Mouse (Mus musculus) thymus, postnatal 4 days (tissue): ENCODE measurements at regions not wholly inside any gene's neighbourhood (a gene's known extent, or its start where the extent isn't known, plus 50 kb on each side); places are given as distances from the start of the nearest gene placed in this dataset.
A peak's percentile ranks its signal among the peaks of the same experiment; 100 is the strongest.

Source experiments
- DNase-seq: peaks from one replicate; pipeline ENCODE4 v3.0.0; 2021

DNA sequence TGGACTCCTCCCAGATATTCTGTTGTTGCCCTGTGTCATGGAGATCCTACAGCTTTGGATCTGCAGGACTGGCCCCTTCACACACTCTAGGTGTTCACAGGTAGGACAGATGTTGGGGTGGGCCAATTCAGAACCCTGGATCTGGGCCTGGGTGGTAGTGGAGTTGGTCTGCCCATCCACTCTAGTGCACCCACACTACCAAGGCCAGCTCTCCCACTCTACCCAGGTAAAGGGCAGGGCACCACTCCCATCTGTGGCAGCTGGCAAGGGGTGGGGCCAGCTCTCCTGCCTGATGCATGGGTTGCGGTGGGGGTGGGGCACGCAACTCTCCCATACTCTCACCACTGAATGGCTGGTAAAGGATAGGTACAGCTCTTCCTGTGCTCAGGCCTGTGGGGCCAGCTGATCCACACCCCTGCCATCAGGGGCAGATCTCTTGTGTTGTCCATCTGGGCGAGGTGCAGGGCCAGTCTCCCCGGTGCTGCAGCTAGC lies 76.5 kb downstream of the Gja1 start:
- no peak for DNase-seq

DNA sequence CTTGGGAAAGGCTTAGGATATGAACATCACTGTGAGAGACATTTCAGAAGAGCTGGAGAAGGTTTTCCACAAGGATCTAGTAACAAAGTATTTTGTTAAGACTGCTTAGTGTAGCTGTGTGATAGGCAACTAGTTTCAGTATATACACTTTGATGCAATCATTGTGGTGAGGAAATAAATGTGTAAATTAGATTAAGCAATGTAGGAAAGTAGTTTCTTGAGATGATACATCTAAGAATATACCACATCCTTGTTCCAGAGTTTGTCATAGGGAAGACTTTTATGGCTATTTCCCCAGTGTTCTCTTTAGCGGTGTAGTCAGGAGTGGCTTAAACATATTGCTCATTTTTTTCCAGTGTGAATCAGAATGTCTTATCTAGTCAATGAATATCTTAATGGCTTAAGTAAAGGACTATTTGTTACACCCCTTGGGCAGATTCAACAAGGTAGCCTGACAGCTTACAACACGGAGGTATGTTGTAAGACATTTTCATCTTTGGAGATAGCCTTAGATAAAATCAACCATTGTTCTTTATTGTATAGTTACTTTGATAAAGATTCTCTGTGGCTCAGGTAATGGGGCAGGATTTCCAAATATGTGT lies 78.8 kb downstream of the Gja1 start:
- no peak for DNase-seq

DNA sequence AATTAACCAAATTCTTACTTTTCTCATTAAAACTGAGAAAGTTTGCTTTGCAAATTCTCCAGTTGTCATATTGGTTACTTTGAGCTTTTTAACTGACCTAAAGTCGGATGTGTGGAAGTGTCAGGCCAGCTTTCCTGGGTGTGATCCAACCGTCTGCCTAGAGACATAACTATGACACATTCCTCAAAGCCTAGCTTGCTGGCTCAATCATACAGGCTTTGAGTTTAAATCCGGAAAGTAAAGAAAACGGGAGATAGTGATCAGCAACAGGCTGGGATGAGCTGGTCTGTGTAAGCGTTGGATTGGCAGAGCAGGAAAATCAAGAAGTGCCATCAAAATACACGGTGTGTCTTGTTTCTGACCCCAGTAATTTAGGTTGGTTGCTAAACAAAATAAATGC lies 91.4 kb downstream of the Gja1 start:
- DNase-seq: no peak

DNA sequence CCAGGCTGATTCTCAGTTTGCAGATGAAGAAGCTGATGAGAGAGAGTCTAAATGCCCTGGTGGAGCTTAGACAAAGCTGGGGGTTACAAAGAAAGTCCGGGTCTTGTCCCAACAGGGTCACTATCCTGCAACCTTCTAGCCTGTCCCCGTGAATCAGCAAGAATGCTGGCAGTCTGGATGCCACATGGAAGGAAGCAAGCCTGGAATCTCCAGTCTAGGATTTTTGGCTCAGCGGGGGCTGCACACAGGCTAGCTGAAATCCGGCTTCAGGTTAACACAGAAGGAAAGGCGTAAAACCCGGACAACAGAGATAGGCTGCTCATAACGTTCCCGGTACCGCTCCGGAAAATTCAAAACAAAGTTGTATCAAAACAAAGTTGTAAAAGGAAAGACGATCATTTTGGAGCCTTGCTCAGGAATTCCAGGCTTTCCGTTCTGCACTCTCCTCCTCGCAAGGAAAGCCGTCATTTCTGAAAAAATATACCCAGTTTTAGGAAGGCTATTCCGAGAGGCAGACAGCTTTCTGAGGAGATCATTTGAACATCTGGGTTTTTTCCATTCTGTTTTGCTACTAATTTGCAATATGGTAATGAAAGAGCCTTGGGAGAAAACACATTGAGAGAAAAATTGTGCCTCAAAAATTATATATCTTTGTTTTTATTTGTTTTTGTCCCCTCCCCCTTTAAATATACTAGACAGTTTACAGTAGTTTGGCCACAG lies 92.0 kb downstream of the Gja1 start:
- DNase-seq: no peak

DNA sequence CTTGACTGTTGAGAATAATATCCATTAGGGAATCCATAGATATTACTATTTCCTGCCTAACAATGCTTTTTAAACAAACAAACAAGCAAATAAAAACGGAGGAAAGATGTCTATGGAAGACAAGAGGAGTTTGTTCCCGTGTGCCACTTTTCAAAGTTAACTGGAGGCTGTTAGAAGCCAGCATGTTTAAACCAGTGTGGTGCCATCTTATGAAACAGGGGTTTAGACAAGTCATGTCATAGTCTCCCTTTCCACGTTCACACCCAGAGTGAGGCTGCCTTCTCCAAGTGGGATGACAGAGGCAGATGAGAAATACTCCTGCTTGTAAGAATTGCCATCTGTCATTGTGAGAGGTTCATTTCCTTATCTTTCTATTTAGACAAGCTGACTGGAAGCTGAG lies 92.8 kb downstream of the Gja1 start:
- DNase-seq: no peak

DNA sequence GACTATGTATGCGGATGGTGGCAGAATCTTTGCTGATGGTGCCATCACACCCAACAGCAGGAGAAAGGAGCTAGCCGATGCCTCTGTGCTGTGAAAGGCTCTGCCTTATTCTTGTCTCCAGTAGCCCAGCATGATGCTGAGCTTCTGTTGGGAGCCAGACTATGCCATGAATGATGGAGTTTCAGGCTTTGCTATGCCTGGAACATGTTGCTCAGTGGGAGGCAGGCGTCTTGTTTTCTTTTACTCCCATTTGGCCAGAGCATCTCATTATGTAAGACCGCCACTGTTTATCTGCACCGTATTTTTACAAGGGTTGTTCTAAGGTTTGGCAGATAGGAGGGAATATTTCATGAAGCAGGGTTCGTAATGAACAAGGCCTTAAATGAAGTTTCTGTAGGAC lies 97.8 kb downstream of the Gja1 start:
- DNase-seq: no peak

DNA sequence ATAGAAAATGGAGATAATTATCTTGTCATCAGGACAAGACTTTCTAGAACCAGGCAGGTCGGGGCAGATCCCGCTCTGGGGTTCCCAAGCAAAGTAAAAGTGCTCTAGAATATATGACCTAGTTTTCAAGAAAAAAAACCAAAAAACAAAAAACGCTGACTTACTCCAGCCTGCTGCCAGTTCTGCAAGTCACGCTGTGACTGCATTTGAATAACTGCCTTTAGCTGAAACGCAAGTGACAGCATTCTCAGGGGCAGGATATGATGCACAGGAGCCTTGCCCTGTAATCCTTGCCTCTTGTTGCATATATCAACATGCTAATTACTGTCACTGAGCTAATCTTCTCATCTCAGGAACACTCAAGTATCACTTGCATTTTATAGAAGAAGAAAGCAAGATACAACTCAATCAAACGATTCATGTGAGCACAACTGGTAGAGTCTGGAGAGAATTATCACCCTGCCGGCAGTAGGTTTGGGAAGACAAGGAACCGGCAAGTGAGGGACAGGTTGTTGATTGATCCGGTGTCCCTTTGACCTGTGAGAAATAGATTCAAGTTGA lies 105.1 kb downstream of the Gja1 start:
- DNase-seq: no peak

DNA sequence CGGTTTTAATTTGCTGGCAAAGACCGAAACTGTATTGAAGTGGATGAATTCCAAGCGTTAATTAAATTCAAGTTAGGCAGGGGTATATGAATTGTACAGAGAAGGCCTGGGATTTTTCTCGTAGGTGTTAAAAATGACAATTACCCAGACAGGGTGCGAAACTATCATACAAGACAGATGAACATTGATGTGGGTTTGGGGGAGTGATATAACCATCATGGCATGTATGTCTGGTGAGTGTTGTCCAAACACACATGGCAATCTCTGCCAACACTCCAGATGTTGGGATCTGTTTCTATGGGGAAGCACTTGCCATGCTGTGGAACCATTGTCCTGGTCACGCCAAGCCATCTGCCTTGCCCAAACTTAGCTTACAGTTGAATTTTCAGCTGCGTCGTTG lies 107.8 kb downstream of the Gja1 start:
- no peak for DNase-seq

DNA sequence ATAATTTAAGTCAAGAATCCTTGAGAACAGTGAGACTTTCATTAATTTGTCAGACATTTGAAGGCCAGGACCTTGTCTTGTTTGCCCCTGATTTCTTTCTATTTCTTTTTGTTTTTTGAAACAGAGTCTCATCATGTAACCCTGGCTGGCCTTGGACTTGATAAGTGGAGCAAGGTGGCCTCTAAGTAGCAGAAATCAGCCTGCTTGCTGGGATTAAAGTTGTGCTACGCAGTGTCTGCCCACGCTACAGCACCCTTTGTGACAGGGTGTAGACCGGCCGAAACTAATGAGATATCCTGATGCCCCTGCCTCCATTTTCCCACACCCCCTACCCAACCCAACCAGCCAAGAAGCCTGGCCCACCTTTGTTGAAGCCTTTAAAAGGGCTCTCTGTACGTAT lies 108.6 kb downstream of the Gja1 start:
- DNase-seq: no peak

DNA sequence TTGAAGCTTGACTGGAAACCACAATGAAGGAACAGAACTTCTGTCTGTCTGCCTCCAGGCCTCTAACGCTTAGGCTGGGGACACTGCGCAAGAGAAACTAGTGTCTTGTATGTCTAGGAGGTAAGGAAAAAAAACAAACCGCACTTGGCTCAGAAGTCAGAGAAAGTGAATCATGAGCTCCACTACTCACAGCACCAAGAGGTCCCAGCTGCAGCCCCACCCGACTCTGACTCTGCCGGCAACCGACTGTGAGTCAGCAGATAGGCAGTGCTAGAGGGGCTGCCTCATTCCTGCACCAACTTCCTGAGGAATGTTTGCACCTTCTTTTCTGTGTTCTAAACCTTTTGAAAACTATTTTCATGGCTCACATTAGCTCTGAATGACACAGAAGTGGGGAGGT lies 109.5 kb downstream of the Gja1 start:
- DNase-seq: peak; percentile 25

DNA sequence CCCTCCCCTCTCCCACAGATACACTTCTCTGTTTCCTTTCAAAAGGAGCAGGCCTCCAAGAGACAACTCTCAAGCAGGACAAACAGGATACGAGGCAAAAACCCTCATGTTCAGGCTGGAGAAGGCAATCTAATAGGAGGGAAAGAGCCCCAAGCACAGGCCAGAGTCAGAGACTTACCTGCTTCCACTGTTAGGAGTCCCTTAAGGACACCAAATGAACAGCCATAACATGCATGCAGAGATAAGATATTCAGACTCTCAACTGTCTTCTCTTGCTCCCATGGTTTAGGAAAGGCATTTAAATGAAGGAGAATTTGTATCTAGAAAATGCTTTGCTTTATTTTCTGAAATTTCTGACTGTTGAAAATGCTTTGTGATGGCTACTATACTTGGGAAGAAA lies 116.3 kb downstream of the Gja1 start:
- no peak for DNase-seq

DNA sequence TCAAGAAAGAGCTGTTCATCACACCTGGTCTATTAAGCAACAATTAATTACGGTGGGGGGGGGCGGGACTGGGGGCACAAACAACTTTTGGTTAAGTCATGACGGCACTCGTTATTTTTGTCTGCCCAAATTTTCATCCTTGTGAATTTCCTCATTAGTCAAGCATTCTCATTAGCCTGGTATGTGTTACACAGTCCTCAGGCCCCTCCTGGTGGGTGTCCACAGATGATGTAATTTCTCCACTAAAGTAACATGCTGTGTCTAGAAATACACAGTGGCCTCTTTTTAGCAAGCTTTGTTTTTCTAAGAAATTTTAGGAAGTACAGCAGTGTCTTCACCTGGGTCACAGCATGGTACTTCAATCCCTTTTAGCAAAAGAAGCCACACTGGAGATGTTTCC lies 118.2 kb downstream of the Gja1 start:
- no peak for DNase-seq

DNA sequence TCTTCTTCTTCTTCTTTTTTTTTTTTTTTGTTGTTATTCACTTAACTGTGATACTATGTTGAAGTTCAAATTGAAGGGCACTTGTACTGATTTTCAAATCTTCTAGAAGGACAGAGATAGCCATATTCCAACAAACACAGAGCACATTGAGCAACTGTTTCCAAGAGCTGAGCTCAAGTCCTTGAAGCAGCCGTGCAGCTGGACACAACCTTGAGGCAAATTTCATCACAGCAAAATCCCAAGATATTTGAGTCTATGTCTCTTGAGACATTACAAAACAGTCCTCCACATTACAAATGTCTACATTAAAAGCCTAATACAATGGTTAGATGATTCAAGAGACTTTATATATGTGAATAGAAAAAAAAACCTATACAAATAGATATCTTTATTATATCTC lies 141.9 kb downstream of the Gja1 start:
- DNase-seq: no peak

DNA sequence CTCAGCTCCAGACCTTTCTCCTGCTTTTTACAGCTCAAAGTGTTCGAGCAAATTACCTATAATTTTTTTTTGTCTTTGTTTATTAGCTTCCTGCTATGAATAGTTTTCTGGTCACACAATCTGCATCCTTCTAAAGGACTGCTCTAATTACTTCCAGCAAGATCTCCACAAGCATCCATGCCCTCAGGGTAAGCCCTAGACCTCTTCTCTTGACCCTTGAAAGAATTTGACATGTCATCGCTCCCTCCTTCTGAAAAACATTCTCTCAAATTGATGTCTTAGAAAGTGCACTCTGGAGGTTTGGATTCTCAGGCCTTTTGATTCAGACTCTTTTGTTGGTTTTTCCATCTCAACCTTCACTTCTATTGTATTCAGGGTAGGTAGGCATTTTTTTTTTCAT lies 148.7 kb downstream of the Gja1 start:
- DNase-seq: no peak

DNA sequence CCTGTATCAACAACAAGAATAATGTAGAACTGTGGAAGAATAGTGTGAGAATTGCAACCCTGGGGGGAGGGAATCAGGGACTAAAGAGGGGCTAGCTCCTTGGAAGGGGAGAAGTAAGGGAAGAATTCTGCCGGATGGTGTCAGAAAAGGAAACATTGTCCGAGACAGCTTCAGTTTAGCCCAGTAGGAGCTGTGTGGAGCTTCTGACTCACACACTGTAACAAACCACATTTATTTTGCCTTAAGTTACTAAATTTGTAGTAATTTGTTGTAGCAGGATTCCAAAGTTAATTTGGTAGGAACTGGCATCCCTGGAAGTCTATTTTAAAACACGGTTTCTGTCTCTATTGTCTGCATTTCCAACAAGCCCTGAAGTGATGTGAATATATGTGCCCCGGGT lies 160.0 kb downstream of the Gja1 start:
- no peak for DNase-seq

DNA sequence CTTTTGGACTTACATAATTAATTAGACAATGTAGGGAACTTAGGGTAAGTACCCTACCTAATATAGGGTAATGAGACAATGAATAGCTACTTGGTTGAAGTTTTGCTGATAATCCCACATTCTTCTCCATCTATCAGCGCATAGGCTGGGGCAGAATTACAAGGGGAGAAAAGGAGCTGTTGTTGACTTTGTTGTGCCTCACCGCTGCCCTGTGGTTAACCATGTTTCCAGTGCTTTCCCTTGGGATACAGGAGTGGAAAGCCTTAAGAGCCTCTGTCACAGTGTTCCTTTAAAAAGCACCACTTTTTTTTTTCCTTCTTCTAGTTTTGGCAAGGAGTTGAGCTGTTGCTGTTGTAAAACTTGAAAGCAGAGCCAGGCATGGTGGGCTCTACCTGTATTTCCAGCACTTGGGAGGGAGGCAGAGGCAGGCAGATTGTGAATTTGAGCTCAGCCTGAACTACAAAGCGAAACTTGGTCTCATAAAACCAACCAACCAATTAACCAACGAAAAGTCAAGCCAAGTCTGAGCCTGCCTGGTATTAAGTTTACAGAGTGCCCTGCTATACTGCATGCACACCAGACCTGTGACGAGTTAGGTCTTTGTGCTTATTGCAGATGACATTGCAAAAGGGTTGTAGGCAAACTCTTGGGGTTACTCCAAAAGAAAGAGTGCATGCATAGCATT lies 162.8 kb downstream of the Gja1 start:
- no peak for DNase-seq

DNA sequence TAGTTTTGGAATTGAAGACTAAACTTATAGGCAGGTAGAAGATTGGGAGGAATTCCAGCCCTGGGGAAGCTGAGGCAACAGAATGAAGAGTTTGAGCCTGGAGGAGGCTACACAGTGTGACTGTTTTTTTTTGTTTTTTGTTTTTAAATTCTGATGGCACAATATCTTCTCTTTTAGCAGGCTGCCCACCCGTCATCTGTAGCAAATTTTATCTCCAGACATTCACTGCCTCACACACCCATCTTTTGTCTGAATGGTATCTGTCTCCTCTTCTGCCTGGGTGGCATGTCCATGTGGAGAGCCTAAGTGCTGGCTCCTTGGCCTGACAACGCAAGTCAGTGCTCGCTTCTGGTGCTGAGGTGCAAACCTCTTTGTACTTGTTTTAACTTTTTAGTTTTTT lies 165.0 kb downstream of the Gja1 start:
- DNase-seq: no peak

DNA sequence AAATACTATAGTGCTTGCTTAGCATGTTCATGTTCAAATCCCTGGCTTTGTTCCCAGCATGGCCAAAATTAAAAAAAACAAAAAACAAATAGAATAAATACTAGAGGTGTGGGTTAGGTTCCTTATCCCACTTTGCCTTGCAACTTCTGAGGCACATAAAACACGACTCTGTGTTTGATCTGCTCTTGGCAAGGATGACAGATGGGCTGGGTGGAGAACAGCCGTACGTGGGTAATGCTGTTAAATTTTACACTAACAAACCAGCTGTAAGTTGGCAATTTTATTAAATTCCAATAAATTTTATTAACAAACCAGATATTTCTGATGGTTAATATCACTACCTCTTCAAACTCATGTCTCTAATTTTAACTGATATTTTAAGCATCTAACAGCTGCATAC lies 168.9 kb downstream of the Gja1 start:
- DNase-seq: no peak

DNA sequence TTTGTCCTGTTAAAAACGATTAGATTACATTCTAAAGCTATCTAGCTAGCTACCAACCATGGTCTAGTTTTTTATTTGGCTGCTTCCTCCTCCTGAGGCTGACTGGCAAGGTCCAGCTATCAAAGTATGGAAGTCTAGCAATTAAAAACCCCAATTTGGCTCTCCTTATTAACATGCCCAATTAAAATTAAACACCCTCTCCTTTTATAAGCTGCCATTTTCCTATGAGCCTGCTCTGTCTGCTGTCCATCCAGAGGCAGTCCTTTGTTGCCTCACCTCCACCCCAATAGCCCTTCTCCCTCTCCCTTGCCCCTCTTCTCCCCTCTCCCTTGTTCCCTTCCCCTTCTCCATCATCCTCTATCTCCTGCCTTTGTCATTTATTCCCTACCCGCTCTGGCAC lies 169.7 kb downstream of the Gja1 start:
- no peak for DNase-seq

DNA sequence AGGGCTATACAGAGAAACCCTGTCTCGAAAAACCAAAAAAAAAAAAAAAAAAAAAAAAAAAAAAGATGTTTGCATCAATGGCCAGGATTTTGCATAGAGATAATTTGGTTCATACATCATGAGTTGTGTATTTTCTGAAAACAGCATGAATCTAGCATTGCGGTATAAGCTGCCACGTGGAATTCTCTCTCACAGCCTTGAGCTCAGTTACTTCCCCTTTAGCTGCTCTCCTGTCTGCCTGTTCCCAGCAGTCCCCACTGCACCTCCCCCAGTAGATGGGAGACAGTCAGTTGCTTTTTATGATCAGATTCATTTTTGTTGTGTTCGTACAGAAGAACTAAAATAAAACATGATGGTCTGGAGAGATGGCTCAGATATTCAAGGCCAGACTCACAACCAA lies 170.7 kb downstream of the Gja1 start:
- DNase-seq: no peak

DNA sequence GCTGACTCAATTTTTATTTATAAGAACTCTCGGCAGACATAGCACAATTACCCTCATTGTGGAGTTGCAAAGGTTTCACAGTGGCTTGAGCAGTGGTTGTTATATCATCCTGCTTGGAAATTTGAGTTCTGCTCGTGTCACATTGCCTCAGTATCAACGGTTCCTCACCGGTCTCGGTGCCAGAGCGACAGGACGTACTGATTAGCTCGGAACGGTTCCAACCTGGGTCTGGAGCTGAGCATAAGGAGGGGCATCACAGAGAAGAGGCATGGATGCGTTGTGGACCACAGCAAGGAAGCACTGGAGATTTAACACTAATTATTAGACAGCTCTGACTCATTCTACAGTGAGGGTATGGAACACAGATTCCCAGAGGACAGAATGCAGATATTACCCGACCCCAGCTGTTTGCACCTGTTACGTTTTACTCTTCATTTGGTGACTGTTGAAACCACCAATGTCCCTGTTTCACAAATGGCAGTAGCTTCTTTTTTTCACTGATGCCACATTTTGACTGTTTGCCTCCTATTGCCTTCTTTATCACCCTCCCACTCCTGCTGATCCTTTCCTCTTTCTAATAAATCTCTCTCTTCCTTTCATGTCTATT lies 189.8 kb downstream of the Gja1 start:
- DNase-seq: no peak

DNA sequence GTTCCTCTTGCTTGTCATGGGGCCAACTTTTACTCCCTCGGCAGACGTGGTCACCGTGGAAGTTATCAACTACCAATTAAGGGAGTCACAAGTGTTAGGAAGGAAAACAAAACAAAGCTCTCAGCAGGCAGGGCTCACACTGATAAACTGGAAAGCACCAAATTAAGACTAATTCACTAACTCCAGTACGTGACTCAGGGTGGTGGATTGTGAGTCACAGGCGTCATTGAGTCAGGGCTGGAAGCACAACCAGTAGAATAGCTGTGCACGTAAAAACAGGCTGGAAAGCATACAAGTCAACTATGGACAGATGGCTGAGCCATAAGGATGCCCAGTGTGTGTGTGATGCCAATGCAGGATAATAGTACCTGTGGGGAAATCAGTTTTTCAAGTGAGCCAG lies 204.9 kb downstream of the Gja1 start:
- no peak for DNase-seq

DNA sequence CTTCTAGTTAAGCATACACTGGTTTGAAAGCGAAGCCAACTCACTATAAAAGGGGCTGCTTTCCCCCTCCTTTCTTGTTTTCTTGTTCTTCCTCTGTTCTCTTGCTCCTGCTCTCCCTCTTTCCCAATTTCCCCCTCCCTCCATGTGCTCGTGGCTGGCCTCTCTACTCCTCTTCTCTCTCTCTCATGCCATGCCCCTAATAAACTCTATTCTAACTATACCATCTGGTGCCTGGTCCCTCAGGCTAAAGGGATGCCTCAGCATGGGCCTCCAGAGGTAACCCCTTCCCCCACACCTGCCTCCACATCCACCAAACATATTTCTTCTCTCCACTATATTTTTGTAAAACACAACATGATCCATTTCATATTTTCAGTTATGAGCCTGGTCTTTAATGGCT lies 210.1 kb downstream of the Gja1 start:
- DNase-seq: no peak

DNA sequence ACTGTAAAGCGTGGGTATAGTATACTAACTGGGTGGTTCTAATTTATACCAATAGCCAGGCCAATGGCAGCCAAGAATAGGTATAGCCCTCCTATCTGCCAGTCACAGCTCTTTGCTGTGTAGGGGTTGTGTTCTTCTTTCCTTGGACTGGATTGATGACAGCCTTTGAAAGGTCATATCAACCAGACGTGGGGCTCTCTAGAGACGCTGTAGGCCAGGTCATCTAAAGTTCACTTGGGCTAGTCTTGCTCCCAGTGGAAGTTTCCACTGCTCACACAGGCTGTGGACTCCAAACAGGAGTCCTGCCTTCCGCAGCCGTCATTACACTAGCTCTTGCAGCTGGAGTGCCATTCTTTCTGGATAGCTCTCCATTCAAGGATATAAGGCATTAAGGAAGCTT lies 220.3 kb downstream of the Gja1 start:
- DNase-seq: no peak
